Mouse (Mus musculus) right cerebral cortex, postnatal 10 days (tissue): Measurements from ENCODE around the gene Gm45208.

Source experiments
- DNase-seq, 2 experiments: peaks; one replicate each; pipeline ENCODE4 v3.0.0; 2021; ENCODE audit warnings: low spot score in 2 of 2

Gene Gm45208

DNA sequence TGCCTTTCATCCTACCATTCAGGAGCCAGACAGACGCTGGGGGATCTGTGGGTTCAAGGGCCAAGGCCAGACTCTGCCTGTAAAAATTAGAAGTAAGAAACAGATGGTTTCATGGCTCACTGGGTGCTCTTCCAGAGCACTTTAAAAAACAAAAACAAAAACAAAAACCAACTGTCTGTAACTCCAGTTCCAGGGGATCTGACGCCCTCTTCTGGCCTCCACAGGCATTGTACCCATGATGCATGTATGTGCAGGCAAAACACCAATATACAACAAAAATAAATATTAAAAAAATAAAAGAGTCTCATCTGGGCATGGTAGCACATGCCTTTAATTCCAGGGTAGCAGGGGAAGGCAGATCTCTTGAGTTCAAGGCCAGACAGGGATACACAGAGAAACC, 50.7 kb downstream of the Gm45208 start:
- DNase-seq: no peak

DNA sequence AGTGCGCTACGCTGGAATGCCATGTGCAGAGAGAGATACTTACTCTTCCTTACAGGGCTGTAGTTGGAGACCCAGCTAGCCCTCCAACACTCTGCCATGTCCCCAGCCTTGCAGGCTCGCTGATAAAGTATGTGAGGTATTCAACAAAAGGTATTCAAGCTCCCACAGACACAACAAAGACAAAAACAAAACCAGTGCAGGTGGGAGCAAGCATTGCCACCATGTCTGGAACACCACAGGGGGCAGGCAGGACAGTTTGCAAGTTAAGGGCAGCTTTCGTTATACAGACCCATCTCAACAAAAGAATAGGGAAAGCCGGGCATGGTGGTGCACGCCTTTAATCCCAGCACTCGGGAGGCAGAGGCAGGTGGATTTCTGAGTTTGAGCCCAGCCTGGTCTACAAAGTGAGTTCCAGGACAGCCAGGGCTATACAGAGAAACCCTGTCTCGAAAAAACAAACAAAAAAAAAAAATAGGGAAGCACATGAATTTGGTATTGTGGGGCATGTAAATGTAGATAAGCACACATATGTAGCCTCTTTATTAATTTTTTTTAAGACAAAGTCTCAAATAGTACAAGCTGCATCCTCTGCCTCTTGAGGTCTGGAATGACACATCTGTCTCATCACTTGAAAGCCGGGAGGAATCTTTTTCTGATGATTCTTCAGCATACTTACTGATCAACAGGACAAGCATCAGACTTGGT, 53.6 kb downstream of the Gm45208 start:
- DNase-seq: no peak

GRCm38 (mm10) chrX:7776329-7777082, 54.5 kb downstream of the Gm45208 start:
- DNase-seq: peak; percentile 39 to 57

DNA sequence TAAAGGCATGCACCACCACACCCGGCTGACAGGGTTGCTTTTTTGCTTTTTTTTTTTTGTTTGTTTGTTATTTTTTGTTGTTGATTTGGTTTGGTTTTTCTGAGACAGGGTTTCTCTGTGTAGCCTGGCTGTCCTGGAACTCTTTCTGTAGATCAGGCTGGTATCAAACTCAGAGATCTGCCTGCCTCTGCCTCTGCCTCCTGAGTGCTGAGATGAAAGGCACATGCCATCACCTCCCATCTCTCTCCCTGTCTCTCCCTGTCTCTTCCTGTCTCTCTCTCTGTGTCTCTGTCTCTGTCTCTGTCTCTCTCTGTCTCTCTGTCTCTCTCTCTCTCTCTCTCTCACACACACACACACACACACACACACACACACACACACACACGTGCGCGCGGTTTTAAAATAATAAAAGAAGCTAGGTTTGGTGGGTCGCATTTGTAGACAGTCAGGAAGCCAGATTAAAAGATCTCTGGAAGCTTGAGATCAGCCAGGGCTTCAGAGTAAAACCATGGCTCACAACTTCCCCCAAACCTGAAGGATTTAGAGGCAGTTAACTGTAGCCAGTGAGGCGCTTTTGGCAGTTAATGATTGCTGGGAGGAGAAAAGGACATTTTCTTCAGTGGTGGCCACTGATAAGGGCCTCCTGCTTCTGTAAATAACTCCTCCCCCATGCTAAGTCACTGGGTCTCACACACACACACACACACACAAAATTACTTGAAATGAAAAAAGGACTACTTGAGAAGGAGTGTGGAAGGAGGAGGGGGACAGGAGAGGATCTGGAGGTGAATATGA, 56.6 kb downstream of the Gm45208 start:
- DNase-seq: no peak

GRCm38 (mm10) chrX:7779294-7779693, 57.2 kb downstream of the Gm45208 start:
- no peak for DNase-seq
